Mouse (Mus musculus) NIH3T3 (cell line): Measurements from ENCODE around the gene Dixdc1.

Experiments used
- DNase-seq: peaks from one replicate; pipeline ENCODE4 v3.0.0-alpha.2; 2012; ENCODE audit warnings: low read depth

The Dixdc1 gene

GRCm38 (mm10) chr9:50742744-50743143 is 3.4 kb upstream of the Dixdc1 start:
- DNase-seq: no peak

GRCm38 (mm10) chr9:50742261-50742660 is 2.9 kb upstream of the Dixdc1 start:
- DNase-seq: peak; percentile 57

GRCm38 (mm10) chr9:50740867-50741784 is 1.8 kb upstream of the Dixdc1 start:
- DNase-seq: no peak

- peak; percentile 85 for DNase-seq
Measured at GRCm38 (mm10) chr9:50734989-50735388, 4.3 kb downstream of the Dixdc1 start.

- DNase-seq: no peak
Measured at GRCm38 (mm10) chr9:50732560-50732959, 6.8 kb downstream of the Dixdc1 start.

GRCm38 (mm10) chr9:50729600-50729999 is 9.7 kb downstream of the Dixdc1 start:
- no peak for DNase-seq

GRCm38 (mm10) chr9:50727925-50728651 is 11.2 kb downstream of the Dixdc1 start:
- DNase-seq: peak; percentile 87

GRCm38 (mm10) chr9:50727171-50727924 is 12.0 kb downstream of the Dixdc1 start:
- DNase-seq: peak; percentile 74

- DNase-seq: peak; percentile 13
Measured at GRCm38 (mm10) chr9:50725921-50726590, 13.3 kb downstream of the Dixdc1 start.

- peak; percentile 42 for DNase-seq
Measured at GRCm38 (mm10) chr9:50724661-50725330, 14.5 kb downstream of the Dixdc1 start.

GRCm38 (mm10) chr9:50724147-50724546 is 15.2 kb downstream of the Dixdc1 start:
- no peak for DNase-seq

- DNase-seq: peak; percentile 88
Measured at GRCm38 (mm10) chr9:50723406-50723805, 15.9 kb downstream of the Dixdc1 start.

- DNase-seq: no peak
Measured at GRCm38 (mm10) chr9:50722451-50722911, 16.8 kb downstream of the Dixdc1 start.

GRCm38 (mm10) chr9:50721061-50721460 is 18.3 kb downstream of the Dixdc1 start:
- DNase-seq: no peak

- no peak for DNase-seq
Measured at GRCm38 (mm10) chr9:50718878-50719277, 20.4 kb downstream of the Dixdc1 start.

- no peak for DNase-seq
Measured at GRCm38 (mm10) chr9:50714188-50714587, 25.1 kb downstream of the Dixdc1 start.

GRCm38 (mm10) chr9:50711337-50711736 is 28.0 kb downstream of the Dixdc1 start:
- no peak for DNase-seq

GRCm38 (mm10) chr9:50709108-50709507 is 30.2 kb downstream of the Dixdc1 start:
- peak; percentile 69 for DNase-seq

GRCm38 (mm10) chr9:50704907-50705306 is 34.4 kb downstream of the Dixdc1 start:
- no peak for DNase-seq

- DNase-seq: peak; percentile 15
Measured at GRCm38 (mm10) chr9:50700921-50701691, 38.2 kb downstream of the Dixdc1 start.
